Mouse (Mus musculus): ENCODE results near the gene Gm4952. TPM values are rescaled to one million over a fixed set of nuclear protein-coding genes. Genes with fewer than 3 reads are reported as not detected.

The Gm4952 gene
- polyA plus RNA-seq, 1 experiment: 0.10 TPM

DNA sequence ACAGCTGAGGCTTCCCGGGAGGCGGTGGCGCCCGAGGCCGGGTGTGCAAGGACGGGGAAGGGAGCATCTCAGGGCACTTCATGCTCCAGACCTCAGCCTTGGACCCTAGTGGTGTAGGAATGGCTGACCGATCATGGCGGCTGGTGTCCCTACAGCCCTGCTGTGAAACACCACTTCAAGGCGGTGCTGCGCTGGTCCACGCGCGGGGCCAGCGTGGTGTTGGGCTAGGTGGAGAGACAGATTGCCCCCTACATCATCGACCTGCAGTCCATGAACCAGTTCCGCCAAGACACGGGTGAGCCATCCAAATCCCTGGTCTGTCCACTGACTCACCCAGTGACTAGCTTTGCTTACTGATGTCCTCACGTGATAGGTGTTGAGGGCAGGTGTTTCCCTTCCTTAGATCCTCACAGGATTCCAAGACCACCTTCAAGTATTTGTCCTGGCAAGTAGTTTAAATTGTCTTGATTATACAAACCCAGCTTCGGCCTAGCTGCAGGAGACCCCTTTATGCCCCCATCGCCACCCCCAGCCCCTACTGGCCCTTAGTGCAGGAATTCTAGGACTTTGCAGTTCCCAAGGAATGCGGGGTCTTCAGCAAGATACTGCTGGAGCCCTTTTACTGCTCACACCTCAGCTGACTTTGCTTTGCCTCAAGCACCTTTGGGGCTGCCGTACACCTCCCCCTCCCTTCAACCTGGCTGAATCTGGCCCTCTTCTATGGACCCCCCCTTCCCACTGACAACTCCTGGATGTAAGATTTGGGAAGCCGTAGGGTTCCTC is 3.3 kb upstream of the Gm4952 start:
- H3K4me3 ChIP-seq (ENCODE audit: insufficient read depth, low read length): peak overlapping the region; percentile 99
- H3K4me1 ChIP-seq (ENCODE audit: control insufficient read depth, insufficient read depth, low read length): no peaks in the 10 kb centered on the region; the same call in 1 of the 2 replicates
- H3K27ac ChIP-seq (ENCODE audit: insufficient read depth, low read length): peak overlapping the region; percentile 96
- no peak for TF ChIP-seq CTCF (IDR thresholded peaks at IDR 0.05; ENCODE audit: extremely low read depth, insufficient read depth, low read length)

DNA sequence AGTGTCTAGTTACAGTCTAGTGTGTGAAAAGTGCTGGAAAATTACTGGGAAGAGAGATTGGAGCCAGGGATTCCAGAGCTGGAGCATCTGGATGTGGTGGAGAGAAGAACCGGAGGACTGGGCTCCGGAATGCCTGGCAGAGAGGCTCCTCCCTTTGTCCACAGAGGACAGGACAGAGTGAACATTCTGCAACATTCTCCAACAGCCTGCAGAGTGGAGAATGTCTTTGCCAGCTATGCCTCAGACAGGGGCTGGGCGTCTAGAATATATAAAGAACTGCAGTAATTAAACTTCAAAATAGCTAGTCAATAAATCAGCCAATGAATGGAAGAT is 2.7 kb upstream of the Gm4952 start:
- H3K27ac ChIP-seq (ENCODE audit: insufficient read depth, low read length): peak overlapping the region; percentile 7; the same call in 1 of the 2 replicates
- H3K4me1 ChIP-seq (ENCODE audit: control insufficient read depth, insufficient read depth, low read length): no peaks in the 10 kb centered on the region; the same call in 1 of the 2 replicates
- H3K4me3 ChIP-seq (ENCODE audit: insufficient read depth, low read length): peak overlapping the region; percentile 99
- peak; percentile 28; the same call in 1 of the 2 replicates for TF ChIP-seq POLR2A (IDR thresholded peaks at IDR 0.05; ENCODE audit: extremely low read depth, insufficient read depth, low read length)
- no peak for TF ChIP-seq CTCF (IDR thresholded peaks at IDR 0.05; ENCODE audit: extremely low read depth, insufficient read depth, low read length)

DNA sequence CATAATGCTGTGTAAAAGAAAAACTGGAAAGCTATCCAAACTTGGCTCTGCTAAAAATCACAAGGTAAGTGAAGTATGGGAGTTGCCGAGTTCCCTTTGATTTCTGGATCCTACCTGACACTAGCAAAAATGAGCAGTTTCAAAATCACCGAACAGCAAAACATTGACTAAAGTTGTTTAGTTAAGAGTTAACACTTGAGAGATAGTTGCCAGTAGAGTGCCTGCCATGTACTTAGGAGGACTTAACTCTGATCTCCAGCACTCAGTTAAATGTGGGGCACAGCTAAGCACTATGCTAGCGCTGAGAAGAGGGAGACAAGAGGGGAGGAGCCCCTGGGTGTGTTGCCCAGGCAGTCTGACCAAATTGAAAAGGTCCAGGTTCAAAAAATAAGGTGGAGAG is 1.1 kb upstream of the Gm4952 start:
- TF ChIP-seq CTCF (IDR thresholded peaks at IDR 0.05; ENCODE audit: extremely low read depth, insufficient read depth, low read length): no peak
- TF ChIP-seq POLR2A (IDR thresholded peaks at IDR 0.05; ENCODE audit: extremely low read depth, insufficient read depth, low read length): no peak
- no peak overlapping the region for H3K4me3 ChIP-seq (ENCODE audit: insufficient read depth, low read length)
- H3K27ac ChIP-seq (ENCODE audit: insufficient read depth, low read length): no peak overlapping the region
- H3K4me1 ChIP-seq (ENCODE audit: control insufficient read depth, insufficient read depth, low read length): no peaks in the 10 kb centered on the region; the same call in 1 of the 2 replicates

DNA sequence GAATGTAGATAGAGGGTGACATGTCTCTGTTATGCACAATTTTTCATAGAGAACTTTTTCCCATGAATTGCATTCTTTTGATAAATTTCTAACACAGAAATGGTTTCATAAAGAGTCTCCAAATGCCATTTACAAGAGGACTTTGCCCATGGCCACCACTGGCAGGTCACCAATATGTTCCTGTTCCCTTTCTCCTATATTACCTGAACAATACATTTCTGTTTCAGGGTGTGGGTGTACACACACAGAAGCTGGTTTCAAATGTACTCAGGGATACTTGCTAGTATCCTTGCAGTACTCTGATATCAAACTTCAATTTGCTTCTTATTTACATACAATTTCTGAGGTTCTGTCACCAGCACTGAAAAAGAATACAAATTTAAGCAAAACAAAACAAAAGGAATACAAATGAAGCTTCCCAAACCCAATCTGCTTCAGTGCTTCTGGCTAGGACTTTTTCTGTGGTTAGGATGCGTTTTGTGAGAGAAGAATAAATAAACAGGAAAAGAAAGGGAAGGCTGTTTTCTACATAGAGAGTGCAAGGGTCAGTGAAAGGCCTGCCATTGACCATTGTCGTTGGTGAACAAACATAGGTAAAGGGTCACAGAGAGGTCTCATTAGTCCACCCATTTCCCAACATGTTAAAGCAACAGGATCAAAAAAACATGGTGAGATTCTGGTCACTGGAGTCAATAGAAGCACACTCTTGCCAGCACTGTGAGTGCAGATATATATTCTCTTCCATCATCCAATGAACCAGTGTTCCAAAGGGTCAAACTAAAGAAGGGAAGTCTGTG is 1.1 kb downstream of the Gm4952 start:
- no peak for TF ChIP-seq CTCF (IDR thresholded peaks at IDR 0.05; ENCODE audit: extremely low read depth, insufficient read depth, low read length)
- TF ChIP-seq POLR2A (IDR thresholded peaks at IDR 0.05; ENCODE audit: extremely low read depth, insufficient read depth, low read length): no peak
- no peaks in the 10 kb centered on the region; the same call in 1 of the 2 replicates for H3K4me1 ChIP-seq (ENCODE audit: control insufficient read depth, insufficient read depth, low read length)
- H3K27ac ChIP-seq (ENCODE audit: insufficient read depth, low read length): no peak overlapping the region

DNA sequence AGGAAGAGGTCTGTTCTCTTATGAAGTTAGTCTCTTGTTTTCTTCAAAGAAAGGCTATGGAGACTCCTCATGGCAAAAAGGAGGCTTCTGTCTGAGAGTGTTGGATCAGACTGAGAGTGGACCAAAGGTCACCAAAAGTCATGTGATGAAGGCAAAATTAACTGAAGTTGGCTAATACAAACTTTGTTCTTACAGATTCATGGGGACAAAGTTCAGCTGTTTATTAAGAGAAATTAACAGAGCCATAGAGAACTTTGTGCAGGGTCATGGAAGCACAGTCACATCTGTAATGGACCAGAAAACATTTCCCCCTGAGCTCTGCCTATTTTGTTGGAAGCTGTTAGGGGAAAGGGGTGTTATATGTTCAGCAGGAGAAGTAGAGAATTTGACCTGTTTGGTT is 8.6 kb downstream of the Gm4952 start:
- H3K4me3 ChIP-seq (ENCODE audit: insufficient read depth, low read length): no peak overlapping the region
- H3K27ac ChIP-seq (ENCODE audit: insufficient read depth, low read length): no peak overlapping the region
- no peaks in the 10 kb centered on the region for H3K4me1 ChIP-seq (ENCODE audit: control insufficient read depth, insufficient read depth, low read length)
- TF ChIP-seq CTCF (IDR thresholded peaks at IDR 0.05; ENCODE audit: extremely low read depth, insufficient read depth, low read length): no peak
- no peak for TF ChIP-seq POLR2A (IDR thresholded peaks at IDR 0.05; ENCODE audit: extremely low read depth, insufficient read depth, low read length)

More for the DNA sequence above, 1.1 kb downstream of the Gm4952 start:
- no peak overlapping the region for H3K4me3 ChIP-seq (ENCODE audit: insufficient read depth, low read length)

- Histone ChIP-seq H3K27ac (ENCODE audit: insufficient read depth, low read length) (no peak overlapping the region), H3K4me3 (ENCODE audit: insufficient read depth, low read length) (no peak overlapping the region), H3K4me1 (ENCODE audit: control insufficient read depth, insufficient read depth, low read length) (no peaks in the 10 kb centered on the region)
- TF ChIP-seq POLR2A (IDR thresholded peaks at IDR 0.05; ENCODE audit: extremely low read depth, insufficient read depth, low read length) (no peak), CTCF (IDR thresholded peaks at IDR 0.05; ENCODE audit: extremely low read depth, insufficient read depth, low read length) (no peak)
These were observed 13.9 kb downstream of the Gm4952 start for GRCm38 (mm10) chr19:12613646-12614045.

DNA sequence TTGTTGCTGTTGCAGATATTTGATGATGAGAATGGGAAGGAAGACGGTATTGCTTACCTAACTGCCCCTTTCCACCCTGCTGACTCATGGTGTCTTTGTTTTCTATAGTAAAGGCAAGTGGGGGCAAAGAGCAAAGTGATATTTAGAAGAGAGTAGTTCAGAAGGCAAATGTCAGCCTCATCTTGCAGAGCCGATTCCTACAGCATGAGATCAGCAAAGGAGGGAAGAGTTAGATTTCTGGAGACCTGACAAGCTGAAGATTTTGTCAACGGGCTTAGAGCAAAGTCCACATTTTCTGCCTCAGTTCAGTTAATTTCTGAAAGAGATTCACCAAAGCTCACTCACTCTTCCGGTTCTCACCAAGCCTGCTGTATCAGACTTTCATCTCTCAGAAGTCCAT is 33.4 kb downstream of the Gm4952 start, which contains the start of gene Glyat:
TSS of gene Glyat (plus strand) at position 133 of the 400 bp plus-strand sequence.
- Histone ChIP-seq H3K4me1 (ENCODE audit: control insufficient read depth, insufficient read depth, low read length) (no peaks in the 10 kb centered on the region), H3K27ac (ENCODE audit: insufficient read depth, low read length) (no peak within 1 kb of the TSS), H3K4me3 (ENCODE audit: insufficient read depth, low read length) (no peak within 1 kb of the TSS)
- TF ChIP-seq CTCF (IDR thresholded peaks at IDR 0.05; ENCODE audit: extremely low read depth, insufficient read depth, low read length) (no peak), POLR2A (IDR thresholded peaks at IDR 0.05; ENCODE audit: extremely low read depth, insufficient read depth, low read length) (no peak)

DNA sequence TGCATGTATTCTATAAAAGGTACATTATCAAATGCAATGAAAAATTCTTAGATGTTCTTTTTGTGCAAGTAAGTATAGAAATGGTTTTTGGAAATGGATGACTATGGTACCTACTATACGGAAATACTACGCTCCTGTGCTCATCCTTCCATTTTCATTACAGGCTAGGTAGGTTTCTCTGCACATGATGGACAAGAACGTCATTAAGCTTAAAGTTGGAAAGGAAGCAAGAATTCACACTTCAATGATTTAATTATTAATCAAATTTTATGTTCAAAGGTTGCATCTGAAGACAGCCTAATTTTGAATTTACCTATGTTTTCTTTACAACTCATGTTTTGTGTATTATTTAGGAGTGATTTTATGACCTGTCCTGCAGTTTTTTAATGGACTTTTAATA is 34.5 kb downstream of the Gm4952 start:
- Histone ChIP-seq H3K27ac (ENCODE audit: insufficient read depth, low read length) (no peak overlapping the region), H3K4me3 (ENCODE audit: insufficient read depth, low read length) (no peak overlapping the region), H3K4me1 (ENCODE audit: control insufficient read depth, insufficient read depth, low read length) (no peaks in the 10 kb centered on the region)
- TF ChIP-seq POLR2A (IDR thresholded peaks at IDR 0.05; ENCODE audit: extremely low read depth, insufficient read depth, low read length) (no peak), CTCF (IDR thresholded peaks at IDR 0.05; ENCODE audit: extremely low read depth, insufficient read depth, low read length) (no peak)

DNA sequence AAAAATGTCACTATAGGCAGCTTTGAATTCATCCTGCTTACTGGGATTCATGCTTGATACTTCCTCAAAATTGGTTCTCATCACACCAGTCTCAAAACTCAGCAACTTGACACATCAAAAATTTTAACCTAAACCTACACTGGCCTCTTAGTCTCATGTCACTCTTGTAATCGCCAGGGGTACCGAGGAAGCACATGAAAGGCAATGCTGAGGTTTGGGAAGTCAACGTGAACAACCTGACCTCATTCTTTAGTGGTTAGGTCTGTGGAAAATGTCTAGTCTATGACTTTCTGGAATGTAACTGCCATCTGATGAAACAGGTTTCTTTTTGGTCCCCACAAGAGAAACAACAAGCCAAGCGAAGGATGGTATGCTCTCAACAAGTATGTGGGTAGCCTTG is 35.2 kb downstream of the Gm4952 start:
- no peaks in the 10 kb centered on the region for H3K4me1 ChIP-seq (ENCODE audit: control insufficient read depth, insufficient read depth, low read length)
- no peak overlapping the region for H3K27ac ChIP-seq (ENCODE audit: insufficient read depth, low read length)
- no peak overlapping the region for H3K4me3 ChIP-seq (ENCODE audit: insufficient read depth, low read length)
- TF ChIP-seq POLR2A (IDR thresholded peaks at IDR 0.05; ENCODE audit: extremely low read depth, insufficient read depth, low read length) (no peak), CTCF (IDR thresholded peaks at IDR 0.05; ENCODE audit: extremely low read depth, insufficient read depth, low read length) (no peak)

Data from cortical plate, adult 2 months (tissue).